Mouse (Mus musculus) forebrain, embryonic 15.5 days (tissue): ENCODE results near the gene Chl1. TPM values are rescaled to one million over a fixed set of nuclear protein-coding genes. Genes with fewer than 3 reads are reported as not detected.
A peak's percentile ranks its signal among the peaks of the same experiment; 100 is the strongest.

Experiments used
- ATAC-seq: fragments of 200-750 bp; cut with Nextera tagmentation; replicated peaks from 2 replicates; pipeline ENCODE4 v1.8.0; 2017; ENCODE audit warnings: mild to moderate bottlenecking, moderate TSS enrichment, moderate library complexity
- H3K27ac ChIP-seq: fragments of 300-500 bp; sonication (generic); replicated peaks from 2 replicates; pipeline ENCODE4 v1.5.1; 2015; ENCODE audit warnings: mild to moderate bottlenecking, inconsistent platforms
- H3K27me3 ChIP-seq: fragments of 300-500 bp; sonication (generic); 2 replicates; pipeline ENCODE4 v1.6.1; 2015; ENCODE audit warnings: inconsistent platforms
- H3K36me3 ChIP-seq: fragments of 300-500 bp; sonication (generic); 2 replicates; pipeline ENCODE4 v1.6.1; 2015; ENCODE audit warnings: mild to moderate bottlenecking, inconsistent platforms
- H3K4me1 ChIP-seq: fragments of 300-500 bp; sonication (generic); 2 replicates; pipeline ENCODE4 v1.6.1; 2015; ENCODE audit warnings: inconsistent platforms
- H3K4me2 ChIP-seq: fragments of 300-500 bp; sonication (generic); replicated peaks from 2 replicates; pipeline ENCODE4 v1.6.1; 2015; ENCODE audit warnings: mild to moderate bottlenecking, inconsistent platforms
- H3K4me3 ChIP-seq: fragments of 300-500 bp; sonication (generic); 2 replicates; pipeline ENCODE4 v1.5.1; 2015; ENCODE audit warnings: mild to moderate bottlenecking, inconsistent platforms
- H3K9ac ChIP-seq: fragments of 300-500 bp; sonication (generic); replicated peaks from 2 replicates; pipeline ENCODE4 v1.6.1; 2015; ENCODE audit warnings: mild to moderate bottlenecking, inconsistent platforms
- H3K9me3 ChIP-seq: fragments of 300-500 bp; sonication (generic); 2 replicates; pipeline ENCODE4 v1.6.1; 2016; ENCODE audit warnings: inconsistent platforms
- WGBS: fragments of 180-500 bp; shearing (Covaris S2); methylation state at CpG from one replicate; pipeline ENCODE4 v1.1.7; 2015; ENCODE audit warnings: mixed read lengths; 5-methylcytosine and 5-hydroxymethylcytosine counted together
- polyA plus RNA-seq: library from polyadenylated mRNA; unstranded; fragments of >200 nt; fragmentation: Nextera tagmentation; extraction: Ambion mirVana; gene quantifications from 2 replicates; pipeline ENCODE4 v1.2.1, GENCODE M21; 2015

Chl1 gene
- 95.5 and 96.9 TPM in 2 replicates for polyA plus RNA-seq

DNA sequence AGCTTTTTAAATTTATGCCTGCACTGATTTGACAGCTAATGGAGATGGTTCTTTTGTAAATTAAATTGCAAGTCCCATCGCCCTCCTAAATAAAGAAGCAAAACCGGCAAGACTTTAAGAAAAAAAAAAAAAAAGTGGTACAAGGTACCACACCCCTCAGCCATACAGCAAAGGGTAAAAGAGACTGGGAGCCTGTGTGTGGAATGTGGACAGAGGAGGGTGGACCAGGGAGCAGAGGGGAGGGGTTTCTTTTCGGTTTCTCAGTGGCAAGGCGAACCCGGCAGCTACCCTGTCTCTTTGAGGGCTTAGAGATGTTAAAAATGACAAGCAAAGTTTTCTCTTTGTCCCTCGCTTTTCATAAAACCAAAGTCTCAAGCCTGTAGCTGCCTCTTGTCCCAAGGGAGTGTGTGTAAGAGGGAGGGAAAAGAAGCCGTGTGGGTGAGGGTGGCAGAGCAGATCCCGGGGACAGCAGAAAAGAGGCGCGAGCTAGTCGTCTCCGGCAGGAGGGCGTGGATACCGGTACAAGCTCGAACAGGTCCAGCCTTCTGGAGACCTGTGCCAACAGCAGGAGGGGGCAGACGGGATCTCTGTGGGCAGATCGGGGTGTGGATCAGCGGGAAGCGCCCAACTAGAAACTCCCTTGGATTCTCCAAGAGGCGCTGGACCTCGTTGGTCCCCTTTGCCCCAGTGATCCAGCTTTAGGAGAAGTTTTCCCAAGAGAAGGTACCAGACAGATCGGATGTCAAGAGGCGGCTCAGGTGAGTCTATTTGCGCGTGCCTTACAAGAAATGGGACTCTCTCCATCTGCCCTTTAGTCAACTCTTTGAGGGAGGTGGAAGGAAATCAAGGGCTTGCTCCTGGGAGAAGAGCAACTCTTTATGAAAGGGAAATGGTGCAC, at the start of gene Chl1:
TSS of gene Chl1 (plus strand) at position 195 of the 898 bp plus-strand sequence.
- Histone ChIP-seq H3K27me3 (no peaks in the 10 kb centered on the region), H3K4me1 (peaks cover 43% of the 10 kb centered on the region), H3K9me3 (no peaks in the 10 kb centered on the region), H3K4me3 (peak within 1 kb of the TSS; percentile 59), H3K9ac (peak within 1 kb of the TSS; percentile 77), H3K4me2 (peak within 1 kb of the TSS; percentile 76), H3K36me3 (no peaks in the 10 kb centered on the region), H3K27ac (peak within 1 kb of the TSS; percentile 96)
- WGBS, result 2% methylated on average over 25 of the region's 25 CpGs
- no peak for ATAC-seq

DNA sequence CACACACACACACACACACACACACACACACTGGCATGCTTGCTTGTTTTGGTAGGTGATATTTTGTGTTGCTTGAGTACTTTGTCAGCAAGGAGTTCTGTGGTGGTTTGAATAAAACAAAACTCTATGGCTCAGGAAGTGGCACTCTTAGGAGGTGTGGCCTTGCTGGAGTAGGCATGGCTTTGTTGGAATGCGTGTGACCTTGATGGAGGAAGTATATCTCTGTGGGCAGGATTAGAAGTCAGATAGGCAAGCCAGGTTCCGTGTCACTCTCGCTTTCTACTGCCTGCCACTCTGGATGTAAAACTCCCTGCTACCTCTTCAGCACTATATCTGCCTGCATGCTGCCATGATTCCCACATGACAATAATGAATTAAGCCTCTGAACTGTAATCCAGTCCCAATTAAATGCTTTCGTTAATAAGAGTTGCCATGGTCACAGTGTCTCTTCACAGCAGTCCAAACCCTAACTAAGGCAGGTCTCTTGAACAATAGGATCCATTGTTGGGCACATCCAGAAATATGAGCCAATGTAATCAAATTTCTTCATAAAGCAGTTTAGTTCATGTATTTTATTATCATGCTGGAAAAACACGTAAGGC, 44.8 kb upstream of the Chl1 start:
- Histone ChIP-seq H3K27ac (no peak overlapping the region), H3K4me2 (no peak overlapping the region), H3K9me3 (no peaks in the 10 kb centered on the region), H3K4me3 (no peak overlapping the region), H3K4me1 (no peaks in the 10 kb centered on the region), H3K9ac (no peak overlapping the region), H3K27me3 (no peaks in the 10 kb centered on the region), H3K36me3 (no peaks in the 10 kb centered on the region)
- WGBS, result 54% methylated on average over 5 of the region's 5 CpGs
- ATAC-seq, result no peak

DNA sequence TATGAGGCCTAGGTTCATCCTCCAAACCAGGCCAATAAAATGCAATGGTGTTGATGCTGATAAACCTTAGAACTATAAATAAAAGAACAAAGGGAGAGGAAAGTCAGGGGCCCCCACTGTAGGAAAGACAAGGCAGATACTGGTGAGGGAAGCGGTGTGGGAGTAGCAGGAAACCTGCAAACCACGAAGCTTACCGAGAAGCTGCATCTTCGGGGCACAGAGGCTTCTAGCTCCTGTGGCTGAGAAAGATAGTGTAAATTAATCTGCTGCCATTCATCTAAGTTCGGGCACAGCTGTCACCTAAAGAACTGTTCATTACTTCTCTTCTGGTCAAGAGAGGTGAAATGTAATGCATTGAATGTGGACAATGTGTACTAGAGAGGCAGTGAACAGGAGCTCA, 37.1 kb upstream of the Chl1 start:
- Histone ChIP-seq H3K36me3 (no peaks in the 10 kb centered on the region), H3K4me3 (no peak overlapping the region), H3K4me1 (no peaks in the 10 kb centered on the region), H3K27ac (no peak overlapping the region), H3K9me3 (no peaks in the 10 kb centered on the region), H3K9ac (no peak overlapping the region), H3K27me3 (no peaks in the 10 kb centered on the region), H3K4me2 (no peak overlapping the region)
- ATAC-seq, result no peak
- WGBS, result 61% methylated on average over 5 of the region's 5 CpGs

DNA sequence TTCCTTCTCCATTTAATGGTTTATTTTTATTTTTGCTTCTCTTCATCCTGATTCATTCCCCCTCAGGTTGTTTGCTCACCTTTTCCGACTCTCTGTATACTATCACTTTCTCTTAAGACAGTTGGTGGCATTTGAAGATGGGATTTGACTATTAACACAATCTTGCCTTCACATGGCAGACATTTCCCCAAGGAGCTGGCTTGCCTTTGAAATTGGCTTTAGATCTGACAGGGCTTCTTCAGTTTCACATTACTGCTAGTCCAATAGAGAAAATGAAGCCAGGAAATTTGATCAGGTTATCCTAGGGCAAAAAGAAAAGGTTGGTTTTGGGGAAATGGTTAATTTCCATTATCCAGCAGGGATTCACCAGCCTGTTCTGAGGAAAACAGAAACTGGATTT, 23.2 kb upstream of the Chl1 start:
- H3K9me3 ChIP-seq, result no peaks in the 10 kb centered on the region
- WGBS, result 54% methylated on average over 1 of the region's 1 CpGs
- no peaks in the 10 kb centered on the region for H3K4me1 ChIP-seq
- H3K9ac ChIP-seq, result no peak overlapping the region
- no peaks in the 10 kb centered on the region for H3K27me3 ChIP-seq
- H3K4me2 ChIP-seq, result no peak overlapping the region
- H3K4me3 ChIP-seq, result no peak overlapping the region
- H3K36me3 ChIP-seq, result no peaks in the 10 kb centered on the region
- no peak overlapping the region for H3K27ac ChIP-seq
- ATAC-seq, result no peak

- 77% methylated on average over 4 of the region's 4 CpGs for WGBS
- H3K27ac ChIP-seq, result no peak overlapping the region
- no peak overlapping the region for H3K4me3 ChIP-seq
- no peaks in the 10 kb centered on the region for H3K9me3 ChIP-seq
- ATAC-seq, result no peak
- no peak overlapping the region for H3K9ac ChIP-seq
- no peaks in the 10 kb centered on the region for H3K4me1 ChIP-seq
- no peaks in the 10 kb centered on the region for H3K36me3 ChIP-seq
- no peaks in the 10 kb centered on the region for H3K27me3 ChIP-seq
- no peak overlapping the region for H3K4me2 ChIP-seq
These were observed 12.0 kb upstream of the Chl1 start for GRCm38 (mm10) chr6:103498404-103498803.

- 65% methylated on average over 3 of the region's 3 CpGs for WGBS
- H3K4me2 ChIP-seq, result no peak overlapping the region
- no peak overlapping the region for H3K9ac ChIP-seq
- H3K27ac ChIP-seq, result no peak overlapping the region
- ATAC-seq, result no peak
- H3K4me1 ChIP-seq, result peaks cover 7% of the 10 kb centered on the region; the same call in 1 of the 2 replicates
- no peaks in the 10 kb centered on the region for H3K27me3 ChIP-seq
- H3K4me3 ChIP-seq, result no peak overlapping the region
- no peaks in the 10 kb centered on the region for H3K9me3 ChIP-seq
- H3K36me3 ChIP-seq, result no peaks in the 10 kb centered on the region
These were observed 6.3 kb upstream of the Chl1 start for GRCm38 (mm10) chr6:103504065-103504464.

DNA sequence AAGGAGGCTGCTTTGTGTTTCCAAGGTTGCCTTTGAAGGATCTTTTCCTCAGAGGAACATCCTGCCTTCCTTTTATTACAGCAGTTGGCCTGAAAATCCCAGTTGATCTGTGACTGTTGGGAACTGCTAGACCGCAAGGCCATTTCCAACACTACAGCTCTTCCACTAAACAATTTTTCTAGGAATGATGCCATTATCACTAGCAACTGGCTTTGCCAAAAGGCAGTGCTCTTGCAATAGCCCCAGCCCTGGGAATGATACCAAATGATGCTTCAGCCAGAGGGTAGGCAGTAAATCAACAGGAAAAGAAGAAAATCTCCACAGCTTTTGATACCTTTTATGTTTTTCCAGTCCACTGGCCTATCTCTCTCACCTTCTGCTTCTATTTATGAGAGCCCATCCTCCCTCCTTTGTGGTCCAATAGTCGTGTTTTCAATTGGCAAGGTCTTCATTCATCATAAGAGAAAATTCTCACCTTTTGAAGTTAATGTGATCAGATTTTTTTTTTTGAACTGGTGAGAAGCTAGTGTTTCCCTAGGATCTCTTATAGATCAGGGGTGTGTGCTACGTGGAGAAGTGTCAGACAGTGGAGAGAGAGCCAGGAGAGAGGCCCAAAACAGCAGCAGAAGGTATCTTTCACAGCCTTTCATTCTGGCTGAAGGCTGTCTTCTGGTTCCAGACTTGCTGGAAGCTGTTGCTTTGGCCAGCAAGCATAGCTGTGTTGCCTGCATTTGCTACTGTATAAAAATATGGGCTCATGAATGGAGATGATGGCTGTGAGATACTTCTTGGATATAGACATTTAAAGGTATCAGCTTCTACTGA, 2.4 kb upstream of the Chl1 start:
- 45% methylated on average over 3 of the region's 3 CpGs for WGBS
- no peak overlapping the region for H3K4me3 ChIP-seq
- H3K27me3 ChIP-seq, result no peaks in the 10 kb centered on the region
- peak; percentile 49 for ATAC-seq
- no peaks in the 10 kb centered on the region for H3K36me3 ChIP-seq
- H3K9me3 ChIP-seq, result no peaks in the 10 kb centered on the region
- H3K9ac ChIP-seq, result no peak overlapping the region
- peaks cover 31% of the 10 kb centered on the region for H3K4me1 ChIP-seq
- H3K4me2 ChIP-seq, result no peak overlapping the region
- H3K27ac ChIP-seq, result peak overlapping the region; percentile 60

- no peak for ATAC-seq
- Histone ChIP-seq H3K27me3 (no peaks in the 10 kb centered on the region), H3K4me2 (peak overlapping the region; percentile 76; the same call in 1 of the 2 replicates), H3K4me1 (peaks cover 37% of the 10 kb centered on the region), H3K9ac (no peak overlapping the region), H3K36me3 (no peaks in the 10 kb centered on the region), H3K27ac (peak overlapping the region; percentile 96; the same call in 1 of the 2 replicates), H3K4me3 (peak overlapping the region; percentile 59; the same call in 1 of the 2 replicates), H3K9me3 (no peaks in the 10 kb centered on the region)
- 52% methylated on average over 4 of the region's 4 CpGs for WGBS
These were observed 790 bp upstream of the Chl1 start for GRCm38 (mm10) chr6:103509596-103509995.

DNA sequence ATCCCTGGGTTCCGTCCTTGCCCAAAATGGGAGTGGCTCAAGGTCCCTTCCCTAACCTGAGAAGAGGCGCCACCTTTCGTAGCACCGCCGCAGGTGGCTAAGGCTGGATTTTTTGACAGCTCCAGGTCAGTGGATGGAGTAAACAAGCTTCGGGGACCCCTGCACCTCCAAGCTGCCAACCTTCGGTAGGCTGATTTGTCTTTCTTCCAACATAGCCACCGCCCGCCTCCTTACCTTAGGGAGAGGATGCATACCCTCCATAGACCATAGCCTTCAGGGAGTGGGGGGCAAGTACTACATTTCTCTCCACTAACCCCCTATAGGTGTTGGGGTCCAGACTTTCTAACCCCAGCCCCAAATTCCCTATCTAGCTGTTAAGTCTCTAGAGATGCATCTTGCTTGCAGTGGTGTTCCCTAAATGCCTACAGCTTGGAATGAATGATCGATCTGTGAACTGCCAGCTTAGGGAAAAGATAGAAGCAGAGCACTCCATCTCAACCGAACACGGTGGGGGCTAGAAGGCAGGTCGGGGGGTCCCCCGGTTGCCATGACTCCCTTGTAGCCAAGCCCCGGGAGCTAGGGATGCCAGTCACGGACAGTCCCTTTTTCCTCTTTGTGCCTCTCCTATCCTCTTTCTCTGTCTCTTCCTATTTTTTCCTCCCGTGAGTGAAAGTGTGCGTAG, 1.0 kb downstream of the Chl1 start:
- Histone ChIP-seq H3K36me3 (no peaks in the 10 kb centered on the region), H3K4me1 (peaks cover 49% of the 10 kb centered on the region), H3K27ac (peak overlapping the region; percentile 96), H3K27me3 (no peaks in the 10 kb centered on the region), H3K4me3 (peak overlapping the region; percentile 59), H3K4me2 (peak overlapping the region; percentile 76), H3K9me3 (no peaks in the 10 kb centered on the region), H3K9ac (peak overlapping the region; percentile 77)
- WGBS, result 3% methylated on average over 18 of the region's 18 CpGs
- peak; percentile 27; the same call in 1 of the 2 replicates for ATAC-seq

- Histone ChIP-seq H3K4me3 (peak overlapping the region; percentile 59), H3K4me2 (peak overlapping the region; percentile 76), H3K9ac (peak overlapping the region; percentile 77), H3K27ac (peak overlapping the region; percentile 96), H3K27me3 (no peaks in the 10 kb centered on the region), H3K36me3 (no peaks in the 10 kb centered on the region), H3K4me1 (peaks cover 49% of the 10 kb centered on the region), H3K9me3 (no peaks in the 10 kb centered on the region)
- under 1% methylated on average over 29 of the region's 29 CpGs for WGBS
- ATAC-seq, result peak; percentile 76
These were observed 1.7 kb downstream of the Chl1 start for GRCm38 (mm10) chr6:103511972-103512565.

GRCm38 (mm10) chr6:103512911-103513321, 2.5 kb downstream of the Chl1 start:
- no peaks in the 10 kb centered on the region for H3K9me3 ChIP-seq
- no peaks in the 10 kb centered on the region for H3K36me3 ChIP-seq
- WGBS, result 49% methylated on average over 6 of the region's 6 CpGs
- H3K4me3 ChIP-seq, result peak overlapping the region; percentile 59
- H3K9ac ChIP-seq, result peak overlapping the region; percentile 77
- peak overlapping the region; percentile 76 for H3K4me2 ChIP-seq
- ATAC-seq, result no peak
- peaks cover 42% of the 10 kb centered on the region for H3K4me1 ChIP-seq
- H3K27ac ChIP-seq, result peak overlapping the region; percentile 96
- H3K27me3 ChIP-seq, result no peaks in the 10 kb centered on the region
